Mouse (Mus musculus) heart, postnatal 25 days (tissue): Measurements from ENCODE around the gene Hsf2bp. TPM values are rescaled to one million over a fixed set of nuclear protein-coding genes. Genes with fewer than 3 reads are reported as not detected.

Experiments used
- DNase-seq: peaks from one replicate; pipeline ENCODE4 v3.0.0; 2022; ENCODE audit warnings: low spot score
- intact Hi-C: fragments of 180-260 bp; cut with DNase I; formaldehyde crosslinking; loops from one replicate; pipeline ENCODE4 v1.15.1; 2025
- total RNA-seq, 2 experiments: library from RNA; stranded (reverse); gene quantifications; 2 replicates each; pipeline ENCODE4 v1.2.3; 2021

Gene Hsf2bp
- total RNA-seq, 2 experiments from 2014 or later = 0.75 to 1.4 TPM

DNA sequence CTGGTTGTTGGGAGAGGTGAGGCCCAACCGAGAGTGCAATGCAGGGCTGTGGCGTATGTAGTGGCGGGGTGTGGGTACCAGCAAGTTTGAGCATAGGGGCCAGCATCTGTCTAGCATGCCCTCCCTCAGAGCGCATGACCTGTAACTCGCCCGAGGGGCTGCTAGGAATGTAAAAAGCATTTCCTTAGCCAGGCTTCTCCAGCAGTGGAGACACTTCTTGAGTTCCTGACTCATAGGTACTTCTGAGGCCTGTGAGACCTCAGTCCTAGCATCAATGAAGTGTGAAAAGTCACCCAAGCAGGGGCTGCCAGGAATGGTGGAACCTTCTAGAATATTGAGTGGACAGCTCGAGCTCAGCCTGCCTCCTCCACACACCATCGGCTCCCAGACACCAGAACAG, 117.8 kb downstream of the Hsf2bp start:
- intact Hi-C loops = no loop called here
- DNase-seq = no peak

GRCm38 (mm10) chr17:31916461-31916775, 119.7 kb downstream of the Hsf2bp start:
- intact Hi-C loops = no loop called here
- DNase-seq = no peak

GRCm38 (mm10) chr17:31915756-31916460, 120.2 kb downstream of the Hsf2bp start:
- intact Hi-C loops = no loop called here
- DNase-seq = no peak

DNA sequence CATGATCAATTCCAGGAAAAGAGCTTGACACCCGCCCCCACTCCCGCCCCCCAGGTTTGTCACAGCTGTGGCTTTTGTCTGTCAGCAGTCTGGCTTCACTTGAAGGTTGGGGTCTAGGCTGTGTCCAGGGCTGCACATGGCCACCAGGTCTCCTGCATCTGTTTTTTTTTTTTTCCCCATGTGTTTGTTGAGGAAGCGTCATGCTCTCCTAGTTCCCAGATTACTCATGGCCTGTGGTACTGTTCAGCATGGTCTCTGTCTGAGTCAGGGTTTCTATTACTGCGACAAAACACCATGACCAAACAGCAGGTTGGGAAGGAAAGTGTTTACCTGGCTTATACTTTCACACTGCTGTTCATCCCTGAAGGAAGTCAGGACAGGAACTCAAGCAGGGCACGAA, 121.8 kb downstream of the Hsf2bp start:
- intact Hi-C loops = no loop called here
- no peak for DNase-seq

GRCm38 (mm10) chr17:31912881-31913662, 123.1 kb downstream of the Hsf2bp start:
- no peak for DNase-seq

GRCm38 (mm10) chr17:31912387-31912786, 123.8 kb downstream of the Hsf2bp start:
- intact Hi-C loops = no loop called here
- DNase-seq = no peak

More at GRCm38 (mm10) chr17:31912881-31913662, 123.1 kb downstream of the Hsf2bp start:
- intact Hi-C loops = no loop called here

DNA sequence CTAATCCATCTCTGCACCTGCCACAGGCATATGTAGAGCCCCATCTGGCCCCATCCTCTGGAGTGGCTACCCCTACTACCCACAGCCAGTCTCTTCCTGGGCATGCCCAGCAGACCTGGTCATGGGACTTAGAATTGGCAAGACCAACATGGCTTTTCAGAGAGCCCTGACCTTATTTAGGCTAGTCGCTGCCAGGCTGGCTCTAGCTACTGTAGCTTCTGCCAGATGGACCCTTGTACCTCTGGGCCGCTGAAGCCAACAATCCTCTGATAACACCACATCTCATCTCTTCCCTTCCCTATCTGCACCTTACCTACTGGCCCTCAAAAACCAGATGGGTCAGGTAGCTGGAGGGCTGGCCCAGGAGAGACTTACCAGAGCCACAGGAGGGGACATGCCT, 127.2 kb downstream of the Hsf2bp start:
- intact Hi-C loops = no loop called here
- no peak for DNase-seq

DNA sequence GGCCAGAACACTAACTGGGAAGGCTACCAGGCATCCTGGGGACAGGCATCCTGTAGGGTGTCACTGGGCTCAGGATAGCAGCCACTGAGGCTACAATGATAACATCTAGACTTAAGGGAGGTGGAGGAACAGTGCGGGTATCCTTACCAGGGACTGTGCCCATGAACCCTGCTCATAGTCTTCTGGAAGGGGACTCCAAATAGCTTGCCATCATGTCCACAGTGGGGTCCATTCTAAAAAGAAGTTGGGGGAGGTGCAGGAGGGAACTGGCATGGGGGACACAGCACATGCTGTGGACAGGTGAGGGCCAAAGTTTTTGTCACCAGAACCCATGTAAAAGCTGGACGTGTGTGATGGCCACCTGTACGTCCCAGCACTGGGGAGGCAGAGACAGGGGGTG, 129.7 kb downstream of the Hsf2bp start:
- no peak for DNase-seq
- intact Hi-C loops = loop anchor here (2.0 kb wide), 1 partner anchor 24 kb away; no protein-coding TSS in a partner anchor

- intact Hi-C loops = loop anchor here (2.0 kb wide), 2 partner anchors 25 to 47 kb away; no protein-coding TSS in a partner anchor
- DNase-seq = peak; percentile 83
Measured at GRCm38 (mm10) chr17:31905791-31906211, 130.3 kb downstream of the Hsf2bp start.

DNA sequence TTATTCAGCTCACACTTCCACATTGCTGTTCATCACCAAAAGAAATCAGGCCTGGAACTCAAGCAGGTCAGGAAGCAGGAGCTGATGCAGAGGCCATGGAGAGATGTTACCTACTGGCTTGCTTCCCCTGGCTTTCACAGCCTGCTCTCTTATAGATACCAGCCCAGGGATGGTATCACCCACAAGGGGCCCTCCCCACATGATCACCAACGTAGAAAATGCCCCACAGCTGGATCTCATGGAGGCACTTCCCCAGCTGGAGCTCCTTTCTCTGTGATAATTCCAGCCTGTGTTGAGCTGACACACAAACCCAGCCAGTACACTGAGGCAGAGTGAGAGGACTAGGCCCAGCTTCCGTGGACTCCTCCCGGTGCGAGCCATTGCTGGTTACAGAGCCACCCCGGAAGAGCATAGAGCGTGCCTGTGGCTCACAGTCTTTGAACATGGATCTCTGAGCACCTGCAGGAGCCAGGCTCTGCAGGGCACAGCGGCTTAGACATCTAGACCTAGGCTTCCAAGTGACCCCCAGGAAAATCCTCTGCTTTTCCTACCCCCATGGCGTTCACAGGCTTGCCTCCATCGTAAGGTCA, 130.9 kb downstream of the Hsf2bp start:
- intact Hi-C loops = loop anchor here (2.0 kb wide), 1 partner anchor 46 kb away; no protein-coding TSS in a partner anchor

GRCm38 (mm10) chr17:31904036-31904435, 132.1 kb downstream of the Hsf2bp start:
- DNase-seq = no peak
- intact Hi-C loops = loop anchor here (2.0 kb wide), 1 partner anchor 45 kb away; no protein-coding TSS in a partner anchor

More for the DNA sequence above, 130.9 kb downstream of the Hsf2bp start:
- no peak for DNase-seq

- intact Hi-C loops = no loop called here
- DNase-seq = no peak
Measured at GRCm38 (mm10) chr17:31902630-31903198, 133.4 kb downstream of the Hsf2bp start.

GRCm38 (mm10) chr17:31901461-31902204, 134.5 kb downstream of the Hsf2bp start:
- DNase-seq = no peak
- intact Hi-C loops = no loop called here

DNA sequence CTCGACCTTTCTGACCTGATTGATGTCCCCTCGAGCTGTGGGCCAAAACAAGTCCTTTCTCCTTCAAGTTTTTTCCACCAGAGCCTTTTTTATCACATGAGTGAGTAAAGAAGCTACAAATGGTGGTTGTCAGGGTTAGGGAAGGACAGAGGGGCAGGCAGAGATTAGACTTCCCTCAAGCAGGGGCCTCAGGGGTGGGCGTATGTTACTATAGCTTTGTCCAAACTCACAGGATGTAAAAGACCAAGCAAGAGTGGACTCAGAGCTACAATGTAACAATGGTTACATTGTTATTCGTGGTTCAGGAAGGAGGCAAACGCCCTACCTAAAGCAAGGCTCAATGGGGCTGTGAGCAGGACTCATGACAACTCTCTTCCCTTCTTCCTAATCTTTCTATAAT, 137.2 kb downstream of the Hsf2bp start:
- intact Hi-C loops = no loop called here
- no peak for DNase-seq

DNA sequence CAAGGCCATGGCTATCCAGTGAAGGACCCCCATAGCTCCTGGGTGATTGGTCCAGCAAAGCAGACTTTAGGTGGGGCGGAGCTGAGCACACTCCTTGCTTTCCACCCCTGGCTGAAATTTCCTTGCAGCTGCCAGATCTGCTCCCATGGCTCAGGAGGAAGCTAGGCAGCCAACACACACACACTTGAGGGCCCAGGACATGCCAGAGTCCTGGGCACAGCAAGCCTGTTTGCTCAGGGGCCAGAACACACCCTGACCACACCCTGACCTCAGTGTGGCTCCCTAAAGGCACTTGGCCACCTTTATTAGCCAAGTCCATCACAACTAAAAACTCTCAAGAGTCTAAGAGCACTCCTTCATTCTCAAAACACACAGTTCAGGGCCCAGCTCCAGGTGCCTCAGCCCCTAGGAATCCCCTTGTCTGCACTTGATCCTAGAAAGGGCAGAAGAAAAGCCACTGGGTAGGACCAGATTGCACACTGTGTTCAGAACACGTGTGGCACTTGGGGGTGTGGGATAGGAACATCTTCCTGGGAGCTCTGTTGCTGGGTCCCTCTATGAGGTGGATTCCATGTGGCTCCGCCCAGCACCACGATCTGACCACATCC, 138.9 kb downstream of the Hsf2bp start:
- intact Hi-C loops = no loop called here
- no peak for DNase-seq

- no peak for DNase-seq
- intact Hi-C loops = no loop called here
Measured at GRCm38 (mm10) chr17:31896751-31897150, 139.4 kb downstream of the Hsf2bp start.

- intact Hi-C loops = no loop called here
- no peak for DNase-seq
Measured at GRCm38 (mm10) chr17:31896311-31896710, 139.8 kb downstream of the Hsf2bp start.
